Mouse (Mus musculus) macrophage (primary cell): ENCODE results near the gene Sdccag8. TPM values are rescaled to one million over a fixed set of nuclear protein-coding genes. Genes with fewer than 3 reads are reported as not detected.
"Not testable (repeated sequence)": the region's sequence is repeated elsewhere in the genome, so short reads cannot be mapped to it uniquely, and the experiment has no call there.

Experiments
- H3K27ac ChIP-seq: fragments of 350-480 bp; formaldehyde crosslinking; 2 replicates; pipeline ENCODE4 v1.9.0; 2021
- H3K36me3 ChIP-seq: fragments of 350-480 bp; formaldehyde crosslinking; 2 replicates; pipeline ENCODE4 v1.9.0; 2021; ENCODE audit errors: inconsistent target
- H3K4me3 ChIP-seq: fragments of 350-480 bp; formaldehyde crosslinking; 2 replicates; pipeline ENCODE4 v1.9.0; 2021; ENCODE audit errors: inconsistent target
- H3K79me2 ChIP-seq: fragments of 350-480 bp; formaldehyde crosslinking; 2 replicates; pipeline ENCODE4 v1.9.0; 2021; ENCODE audit errors: inconsistent target
- WGBS: methylation state at CpG from one replicate; pipeline ENCODE4 v1.1.7; 2026; ENCODE audit warnings: inconsistent platforms; ENCODE audit not compliant: missing documents; 5-methylcytosine and 5-hydroxymethylcytosine counted together
- polyA plus RNA-seq: library from polyadenylated mRNA; stranded (reverse); fragments of 250-400 nt; gene quantifications from 3 replicates; pipeline ENCODE4 v1.2.4, GENCODE M21; 2018; ENCODE audit warnings: inconsistent platforms

Gene Sdccag8
- polyA plus RNA-seq, 1 experiment from 2014 or later = 28.0 TPM

DNA sequence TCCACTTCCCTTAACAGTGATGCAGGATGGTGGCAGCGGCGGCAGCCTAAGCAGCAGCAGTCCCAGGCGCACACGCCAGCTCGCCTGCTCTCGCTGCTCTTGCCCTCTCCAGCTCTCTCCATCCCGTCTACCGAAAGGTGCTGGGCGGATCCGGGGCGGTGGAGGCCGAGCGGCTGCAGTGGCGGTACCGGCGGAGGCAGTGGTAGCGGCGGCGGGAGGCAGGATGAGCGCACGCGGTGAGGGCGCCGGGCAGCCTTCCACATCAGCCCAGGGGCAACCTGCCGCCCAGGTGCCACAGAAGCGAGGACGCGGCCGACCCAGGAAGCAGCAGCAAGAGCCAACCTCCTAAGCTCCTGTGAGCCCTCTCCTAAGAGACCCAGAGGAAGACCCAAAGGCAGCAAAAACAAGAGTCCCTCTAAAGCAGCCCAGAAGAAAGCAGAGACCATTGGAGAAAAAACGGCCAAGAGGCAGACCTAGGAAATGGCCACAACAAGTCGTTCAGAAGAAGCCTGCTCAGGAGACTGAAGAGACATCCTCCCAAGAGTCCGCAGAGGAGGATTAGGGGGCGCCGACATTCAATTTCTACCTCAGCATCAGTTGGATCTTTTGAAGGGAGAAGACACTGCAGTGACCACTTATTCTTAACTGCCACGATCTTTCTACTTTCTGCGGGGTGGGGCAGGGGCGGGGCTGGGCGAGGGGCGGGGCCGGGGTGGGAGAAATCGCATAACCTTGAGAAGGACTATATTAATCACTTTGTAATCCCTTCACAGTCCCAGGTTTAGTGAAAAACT is 21.2 kb downstream of the Sdccag8 start:
- 11% methylated on average over 32 of the region's 41 CpGs for WGBS
- H3K27ac ChIP-seq = peak overlapping the region; percentile 84
- H3K4me3 ChIP-seq = peak overlapping the region; percentile 53
- peaks cover 48% of the 10 kb centered on the region for H3K79me2 ChIP-seq
- H3K36me3 ChIP-seq = peaks cover 13% of the 10 kb centered on the region; the same call in 1 of the 2 replicates

DNA sequence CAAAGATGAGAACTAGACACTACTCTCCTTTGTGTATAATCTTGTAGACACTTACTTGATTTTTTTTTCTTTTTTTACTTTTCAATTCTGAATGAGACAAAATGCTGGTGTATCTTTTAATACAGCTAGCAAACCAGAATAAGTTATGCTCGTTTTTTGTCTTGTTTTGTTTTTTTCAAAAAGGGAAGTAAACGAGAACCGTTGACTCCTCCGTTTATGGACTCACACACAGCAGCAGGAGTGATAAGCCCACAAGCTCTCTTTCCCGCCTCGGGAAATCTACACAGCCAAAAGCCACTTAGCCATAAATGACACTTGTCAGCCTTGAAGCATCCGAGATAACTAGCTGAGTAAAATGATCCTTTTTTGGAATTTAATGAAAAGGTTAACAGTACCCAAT is 22.1 kb downstream of the Sdccag8 start:
- H3K4me3 ChIP-seq = not testable (repeated sequence)
- Histone ChIP-seq H3K79me2 (peaks cover 39% of the 10 kb centered on the region), H3K27ac (peak overlapping the region; percentile 28), H3K36me3 (peaks cover 19% of the 10 kb centered on the region; the same call in 1 of the 2 replicates)
- WGBS = 15% methylated on average over 7 of the region's 7 CpGs

DNA sequence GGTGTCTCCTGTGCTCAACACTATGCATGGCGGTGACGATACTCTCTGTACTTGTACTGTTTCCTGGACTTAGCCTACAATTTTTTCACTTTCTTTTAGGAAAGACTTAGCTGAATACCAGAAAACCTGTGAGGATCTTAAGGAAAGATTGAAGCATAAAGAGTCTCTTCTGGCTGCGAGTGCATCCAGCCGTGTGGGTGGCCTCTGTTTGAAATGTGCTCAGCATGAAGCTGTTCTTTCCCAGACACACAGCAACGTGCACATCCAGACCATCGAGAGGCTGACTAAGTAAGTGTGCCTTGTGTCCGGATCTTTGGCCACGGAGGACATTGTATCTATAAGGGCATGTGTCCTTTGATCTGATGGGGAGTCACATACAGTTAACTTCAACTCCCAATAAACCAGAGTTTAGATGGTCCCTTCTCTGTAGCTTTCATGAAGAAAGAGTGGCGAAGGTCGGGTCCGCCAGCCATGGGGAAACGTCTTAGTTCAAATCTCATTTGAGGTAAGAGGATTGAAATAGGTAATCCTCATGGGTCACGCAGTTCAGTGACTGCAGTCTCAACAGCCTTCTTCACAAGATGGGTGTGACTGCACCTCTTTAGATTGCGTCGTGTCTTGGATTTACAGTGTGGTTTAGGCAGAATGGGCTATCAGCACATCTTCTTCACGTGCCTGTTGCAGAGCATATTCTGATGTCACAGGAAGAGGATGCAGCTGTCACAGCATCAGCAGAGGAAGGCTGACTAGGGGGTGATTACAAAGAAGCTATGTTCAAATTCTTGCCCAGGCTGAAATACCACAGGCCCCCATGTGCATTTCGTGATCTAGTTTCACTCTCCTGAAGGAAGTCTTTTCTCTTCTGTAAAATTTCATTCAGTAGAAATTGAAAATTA is 30.9 kb downstream of the Sdccag8 start:
- WGBS = 84% methylated on average over 17 of the region's 17 CpGs
- H3K4me3 ChIP-seq = no peak overlapping the region
- no peak overlapping the region for H3K27ac ChIP-seq
- peaks cover 29% of the 10 kb centered on the region; the same call in 1 of the 2 replicates for H3K36me3 ChIP-seq
- H3K79me2 ChIP-seq = no peaks in the 10 kb centered on the region

DNA sequence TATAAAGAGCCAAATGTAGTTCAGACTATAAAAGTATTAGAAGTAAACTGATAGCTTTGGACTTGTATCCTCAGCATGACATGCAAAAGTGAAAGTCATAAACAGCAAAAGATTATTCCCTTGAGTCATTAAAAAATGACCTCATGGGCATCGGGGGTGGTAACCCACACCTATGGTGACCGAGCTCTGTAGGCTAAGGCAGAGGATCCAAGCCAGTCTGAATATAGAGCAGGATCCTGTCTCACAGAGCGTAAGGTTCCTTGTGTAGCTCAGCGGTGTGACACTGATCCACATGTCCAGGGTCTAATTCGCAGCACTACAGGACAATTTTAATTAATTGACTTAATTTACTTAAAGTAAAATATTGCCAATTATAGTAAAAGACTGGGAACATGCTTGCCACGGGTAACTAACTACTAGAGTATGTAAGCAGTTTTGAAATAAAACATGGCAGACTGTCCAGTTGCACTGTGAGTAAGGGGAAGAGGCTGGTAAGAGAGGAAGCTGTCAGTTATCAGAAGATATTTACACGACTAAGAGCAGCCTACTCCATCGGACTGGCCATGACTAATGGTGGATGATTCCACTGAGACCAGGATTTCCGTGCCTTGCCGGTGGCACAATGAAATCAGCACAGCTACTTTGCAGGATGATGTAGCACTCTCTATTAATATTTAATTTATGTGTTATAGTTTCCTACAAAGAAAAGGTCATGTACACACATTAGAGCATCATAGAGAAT is 32.8 kb downstream of the Sdccag8 start:
- peaks cover 16% of the 10 kb centered on the region; the same call in 1 of the 2 replicates for H3K36me3 ChIP-seq
- 82% methylated on average over 10 of the region's 10 CpGs for WGBS
- no peaks in the 10 kb centered on the region for H3K79me2 ChIP-seq
- no peak overlapping the region for H3K4me3 ChIP-seq
- no peak overlapping the region for H3K27ac ChIP-seq

DNA sequence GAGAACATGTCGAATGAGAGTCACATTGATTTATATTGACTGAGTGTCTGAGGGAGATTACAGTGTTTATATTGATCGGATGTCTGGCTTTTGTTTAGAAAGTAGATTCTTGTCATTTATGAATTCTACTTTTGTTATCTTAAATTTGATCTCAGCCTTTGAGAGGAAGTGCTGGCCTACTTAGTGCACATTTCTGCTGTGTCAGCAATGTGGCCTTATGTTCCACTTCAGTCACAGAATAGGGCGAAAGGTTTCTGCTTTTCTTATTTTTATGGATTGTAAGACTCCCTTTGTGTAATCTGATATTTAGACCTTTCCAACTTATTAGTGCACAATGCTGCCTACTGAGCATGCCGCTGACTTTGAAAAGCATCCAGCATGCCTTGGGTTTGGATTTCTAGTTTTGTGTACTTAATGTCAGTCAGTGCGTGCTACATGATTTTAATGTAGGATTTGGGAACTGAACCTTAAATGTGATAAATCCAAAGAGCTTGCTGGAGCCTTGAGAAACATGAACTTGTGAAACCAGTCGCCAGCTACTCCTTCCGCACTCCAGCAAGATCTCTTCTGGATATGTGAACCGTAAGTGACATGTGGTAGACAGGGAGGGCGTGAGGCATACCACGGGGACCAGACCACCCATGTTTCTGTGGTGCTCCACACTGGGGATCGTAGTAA is 34.3 kb downstream of the Sdccag8 start:
- H3K27ac ChIP-seq = no peak overlapping the region
- no peak overlapping the region for H3K4me3 ChIP-seq
- H3K36me3 ChIP-seq = peaks cover 16% of the 10 kb centered on the region; the same call in 1 of the 2 replicates
- H3K79me2 ChIP-seq = no peaks in the 10 kb centered on the region
- 94% methylated on average over 10 of the region's 11 CpGs for WGBS

DNA sequence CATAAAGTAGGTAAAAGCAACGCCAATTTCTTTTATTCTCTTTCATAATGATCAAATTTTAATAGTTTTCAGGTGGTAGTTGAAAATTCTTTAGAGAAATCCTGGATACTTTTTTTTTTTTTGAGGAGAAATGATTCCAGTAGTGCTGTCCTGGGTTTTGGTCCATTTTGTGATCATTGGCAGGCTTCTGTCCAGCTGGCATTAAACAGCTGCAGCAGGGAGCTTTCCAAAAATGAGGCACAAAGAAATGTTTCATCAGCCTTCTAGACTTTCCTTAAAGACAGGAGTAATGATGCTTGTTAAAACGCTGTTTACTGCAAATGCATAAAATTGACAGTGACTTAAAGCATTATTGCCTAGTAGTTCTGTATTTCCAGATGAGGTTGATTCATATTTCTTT is 34.9 kb downstream of the Sdccag8 start:
- H3K27ac ChIP-seq = no peak overlapping the region
- peaks cover 11% of the 10 kb centered on the region; the same call in 1 of the 2 replicates for H3K36me3 ChIP-seq
- no peak overlapping the region for H3K4me3 ChIP-seq
- H3K79me2 ChIP-seq = no peaks in the 10 kb centered on the region
- 95% methylated on average over 2 of the region's 2 CpGs for WGBS

DNA sequence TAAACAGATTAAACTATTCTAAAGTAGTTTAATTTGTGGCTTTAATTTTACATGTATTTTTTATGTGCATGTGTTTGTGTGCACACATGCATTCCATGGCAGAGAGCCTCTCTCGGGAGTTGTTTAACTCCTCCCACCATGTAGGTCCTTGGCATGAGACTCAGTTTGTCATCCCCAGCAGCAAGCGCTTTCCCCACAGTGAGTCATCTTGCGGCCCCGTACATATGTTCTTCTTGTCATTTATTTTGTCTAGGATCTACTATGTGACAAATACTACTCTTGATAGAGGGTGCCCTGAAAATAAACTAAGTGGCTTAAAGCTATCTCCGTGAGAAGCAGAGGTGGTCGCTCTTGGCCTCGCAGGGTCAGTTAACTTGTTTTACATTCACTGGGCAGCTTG is 36.9 kb downstream of the Sdccag8 start:
- Histone ChIP-seq H3K79me2 (no peaks in the 10 kb centered on the region), H3K4me3 (no peak overlapping the region), H3K36me3 (peaks cover 13% of the 10 kb centered on the region; the same call in 1 of the 2 replicates), H3K27ac (no peak overlapping the region)
- 98% methylated on average over 7 of the region's 7 CpGs for WGBS

DNA sequence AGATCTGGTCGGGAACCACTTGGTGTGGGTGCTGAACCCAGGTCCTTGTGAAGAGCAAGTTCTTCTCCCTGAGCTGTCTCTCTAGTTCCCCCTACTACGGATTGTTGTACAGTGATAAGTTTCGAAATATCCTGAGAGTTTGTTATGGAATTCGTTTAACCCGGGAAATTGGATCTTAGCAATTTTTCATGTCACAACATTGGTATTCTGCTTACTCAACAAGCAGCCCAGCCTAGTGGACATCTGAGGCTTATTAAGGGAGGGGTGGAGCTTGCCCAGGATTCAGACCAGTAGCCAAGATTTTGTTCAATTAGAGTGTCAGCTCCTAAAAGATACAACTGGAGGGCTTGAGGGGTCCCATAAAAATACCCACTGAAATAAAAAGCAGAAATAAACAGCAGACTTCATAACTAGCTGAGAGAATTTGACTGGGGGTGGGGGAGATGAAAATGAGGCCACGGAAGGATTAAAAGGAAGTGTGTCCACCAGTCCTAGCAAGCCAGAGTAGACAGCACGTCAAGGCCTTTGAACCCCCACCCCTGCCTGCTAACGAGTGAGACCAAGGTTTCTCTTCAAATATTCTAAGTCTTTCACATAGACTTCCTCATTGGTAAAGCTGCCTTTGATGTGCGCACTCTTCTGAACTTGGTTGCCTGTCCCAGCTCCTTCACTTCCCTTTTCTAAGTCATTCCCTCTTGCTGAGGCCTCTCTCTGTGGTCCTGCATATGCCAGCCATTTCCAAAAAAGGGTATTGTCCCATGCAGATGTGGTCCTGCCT is 38.5 kb downstream of the Sdccag8 start:
- WGBS = 32% methylated on average over 9 of the region's 9 CpGs
- H3K79me2 ChIP-seq = no peaks in the 10 kb centered on the region
- H3K36me3 ChIP-seq = peaks cover 9% of the 10 kb centered on the region; the same call in 1 of the 2 replicates
- peak overlapping the region; percentile 52 for H3K27ac ChIP-seq
- H3K4me3 ChIP-seq = no peak overlapping the region

DNA sequence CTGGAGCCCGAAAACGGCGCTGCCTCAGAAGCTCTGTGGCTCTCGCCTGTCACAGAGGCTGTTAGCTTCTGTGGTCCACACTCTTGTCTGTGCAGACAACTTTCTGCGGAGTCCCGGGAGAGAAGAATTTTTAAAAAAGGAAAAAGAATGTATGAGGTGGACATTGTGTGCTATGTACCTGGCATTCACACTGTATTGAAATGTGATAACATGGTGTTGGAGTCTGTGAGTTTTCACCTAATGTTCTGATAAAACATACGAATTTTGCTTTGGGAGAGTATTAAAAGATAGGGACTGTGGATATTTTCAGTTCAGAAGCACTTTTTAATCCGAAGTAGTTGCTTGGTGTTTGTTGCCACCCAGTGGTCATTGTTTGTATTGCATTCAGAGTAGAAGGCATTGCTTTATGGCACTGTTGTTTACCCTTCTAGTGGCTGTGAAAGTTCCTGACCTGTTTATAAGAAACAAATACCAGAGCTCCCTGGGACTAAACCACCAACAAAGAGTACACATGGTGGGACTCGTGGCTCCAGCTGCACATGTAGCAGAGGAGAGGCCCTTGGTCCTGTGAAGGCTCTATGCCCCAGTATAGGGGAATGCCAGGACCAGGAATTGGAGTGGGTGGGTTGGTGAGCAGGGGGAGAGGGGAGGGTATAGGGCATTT is 47.7 kb downstream of the Sdccag8 start:
- 64% methylated on average over 9 of the region's 9 CpGs for WGBS
- H3K79me2 ChIP-seq = no peaks in the 10 kb centered on the region
- H3K4me3 ChIP-seq = no peak overlapping the region
- no peaks in the 10 kb centered on the region for H3K36me3 ChIP-seq
- H3K27ac ChIP-seq = no peak overlapping the region

DNA sequence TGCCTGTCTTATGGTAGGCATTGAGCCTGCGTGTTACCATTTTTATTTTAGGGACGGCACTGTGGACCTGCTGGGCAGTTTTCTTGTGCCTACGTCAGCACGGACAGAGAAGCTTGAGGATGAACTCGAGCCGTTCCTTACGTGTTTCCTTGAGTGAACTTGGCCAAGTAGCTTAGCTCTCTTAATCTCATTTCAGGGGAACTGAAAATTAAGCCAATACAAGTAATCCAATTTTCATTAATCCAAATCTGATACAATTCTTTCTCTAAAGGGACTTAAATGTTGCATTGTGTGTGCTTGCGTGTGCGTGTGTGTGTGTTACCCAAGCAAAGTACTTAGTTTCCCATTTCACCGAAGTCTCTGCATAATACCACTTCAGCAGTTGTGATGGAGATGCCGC is 56.0 kb downstream of the Sdccag8 start:
- H3K79me2 ChIP-seq = no peaks in the 10 kb centered on the region
- H3K27ac ChIP-seq = no peak overlapping the region
- WGBS = 95% methylated on average over 5 of the region's 11 CpGs

DNA sequence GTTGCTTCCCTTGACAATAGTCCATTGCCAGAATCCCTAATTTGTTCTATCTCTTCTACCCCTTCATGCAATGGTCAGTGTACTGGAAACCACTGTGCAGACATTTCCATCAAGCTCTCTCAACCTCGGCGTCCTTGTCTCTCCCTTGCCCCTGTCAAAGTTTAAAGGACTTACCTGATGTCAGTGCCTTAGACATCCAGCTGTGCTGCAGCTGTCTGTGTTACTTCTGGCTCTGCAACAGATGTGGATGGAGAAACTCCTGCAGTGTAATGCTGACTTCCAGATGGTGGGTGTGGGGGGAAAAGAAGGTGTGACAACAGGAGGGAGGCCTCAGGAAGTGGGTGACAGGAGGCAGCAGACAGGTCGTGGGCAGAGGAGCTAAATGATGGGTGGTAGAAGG is 57.5 kb downstream of the Sdccag8 start:
- H3K27ac ChIP-seq = no peak overlapping the region
- H3K4me3 ChIP-seq = no peak overlapping the region
- H3K36me3 ChIP-seq = peaks cover 46% of the 10 kb centered on the region

More for the DNA sequence above, 56.0 kb downstream of the Sdccag8 start:
- Histone ChIP-seq H3K4me3 (no peak overlapping the region), H3K36me3 (peaks cover 36% of the 10 kb centered on the region)

DNA sequence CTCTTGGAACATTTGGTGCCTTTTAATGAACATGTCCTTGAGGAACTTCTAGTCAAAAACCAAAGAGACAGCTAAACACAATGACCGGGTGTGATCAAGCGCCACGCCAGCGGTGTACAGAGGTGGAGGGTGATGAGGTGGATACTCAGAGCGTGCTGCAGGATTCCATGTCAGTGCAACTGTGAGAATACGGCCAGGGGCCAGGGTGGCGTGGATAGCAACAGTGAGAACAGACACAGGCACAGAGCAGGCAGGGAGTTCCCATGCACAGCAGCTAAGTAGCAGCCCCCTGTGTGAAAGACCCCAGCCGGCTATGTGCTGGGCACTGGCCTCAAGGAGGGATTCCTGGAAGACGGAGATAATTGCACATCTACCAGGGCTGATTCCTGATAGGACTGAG is 59.0 kb downstream of the Sdccag8 start:
- H3K36me3 ChIP-seq = peaks cover 43% of the 10 kb centered on the region
- 97% methylated on average over 9 of the region's 9 CpGs for whole genome bisulfite sequencing
- H3K79me2 ChIP-seq = no peaks in the 10 kb centered on the region
- H3K4me3 ChIP-seq = no peak overlapping the region
- H3K27ac ChIP-seq = no peak overlapping the region

More for the DNA sequence above, 57.5 kb downstream of the Sdccag8 start:
- H3K79me2 ChIP-seq = no peaks in the 10 kb centered on the region
- 64% methylated on average over 3 of the region's 3 CpGs for WGBS

DNA sequence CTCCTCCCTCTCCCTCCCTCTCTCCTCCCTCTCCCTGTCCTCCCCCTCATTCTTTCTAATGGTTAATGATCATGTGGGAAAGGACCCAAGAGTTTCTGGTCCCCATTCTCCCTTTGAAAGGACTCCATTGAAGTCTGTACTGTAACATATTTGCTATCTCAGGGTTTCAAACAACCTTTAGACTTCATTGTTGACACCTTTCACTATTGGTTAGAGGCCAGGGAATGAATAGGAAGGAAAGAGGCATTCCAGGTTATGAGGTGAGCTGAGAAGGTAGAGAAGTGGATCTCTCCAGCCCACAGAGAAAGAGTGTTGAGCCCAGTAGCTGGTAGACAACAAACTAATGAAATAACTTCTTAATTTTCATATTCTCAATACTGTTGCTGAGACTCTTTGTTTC is 59.7 kb downstream of the Sdccag8 start:
- peaks cover 36% of the 10 kb centered on the region for H3K36me3 ChIP-seq
- H3K27ac ChIP-seq = no peak overlapping the region
- no peaks in the 10 kb centered on the region for H3K79me2 ChIP-seq
- no peak overlapping the region for H3K4me3 ChIP-seq
